8 mouse cellular contexts compared by ENCODE assay signal in genomic region chr13:33002950-33003349, GRCm38 (mm10). TPM values are rescaled to one million over a fixed set of nuclear protein-coding genes. Genes with fewer than 3 reads are reported as not detected.
DNase-seq lines count a peak whose midpoint lies in the region; ATAC-seq and TF ChIP-seq lines count a peak whose summit lies in the region.

Gene Serpinb9 (plus strand): TSS chr13:33003250.

- no peak for TF ChIP-seq CTCF in kidney, adult 2 months (conservative IDR thresholded peaks at IDR 0.05; ENCODE audit: insufficient read depth, insufficient read length, low read depth, low read length)
- no peak for TF ChIP-seq CTCF in forebrain, postnatal 0 days (IDR thresholded peaks at IDR 0.05; ENCODE audit: low read depth)

- intact Hi-C loops in left cerebral cortex, postnatal 36 days (cut with DNase I): loop anchor here (5.0 kb wide), 1 partner anchor 69 kb away; no protein-coding TSS in a partner anchor

- H3K27me3 ChIP-seq in kidney, adult 2 months (replicated peaks; ENCODE audit: control insufficient read depth, insufficient read depth, low read length): no peaks in the 10 kb centered on the region
- H3K27me3 ChIP-seq in forebrain, postnatal 0 days (ENCODE audit: insufficient read depth, low read length): no peaks in the 10 kb centered on the region
- H3K27me3 ChIP-seq in midbrain, embryonic 12.5 days: no peaks in the 10 kb centered on the region

- H3K27ac ChIP-seq in kidney, adult 2 months (ENCODE audit: insufficient read depth, low read depth, low read length): peak within 1 kb of the TSS; percentile 89
- H3K27ac ChIP-seq in forebrain, postnatal 0 days (ENCODE audit: low read depth, low read length): no peak within 1 kb of the TSS
- H3K27ac ChIP-seq in midbrain, embryonic 12.5 days (replicated peaks): no peak within 1 kb of the TSS

- H3K4me3 ChIP-seq in kidney, adult 2 months (ENCODE audit: insufficient read depth, low read depth, low read length): peak within 1 kb of the TSS; percentile 58
- H3K4me3 ChIP-seq in forebrain, postnatal 0 days (ENCODE audit: low read depth, low read length): no peak within 1 kb of the TSS
- H3K4me3 ChIP-seq in midbrain, embryonic 12.5 days: no peak within 1 kb of the TSS

- 97% methylated on average over 3 of the region's 3 CpGs for WGBS in kidney, adult 2 months
- WGBS in forebrain, postnatal 0 days: 77% methylated on average over 3 of the region's 3 CpGs
- 66% methylated on average over 3 of the region's 3 CpGs for WGBS in midbrain, embryonic 12.5 days

- ATAC-seq in forebrain, postnatal 0 days: no peak
- no peak for ATAC-seq in midbrain, embryonic 12.5 days (ENCODE audit: low FRiP score, low read depth)

- no peaks in the 10 kb centered on the region for H3K4me1 ChIP-seq in kidney, adult 2 months (ENCODE audit: control insufficient read depth, insufficient read depth, low read length)
- H3K4me1 ChIP-seq in forebrain, postnatal 0 days (ENCODE audit: insufficient read depth): no peaks in the 10 kb centered on the region
- peaks cover 7% of the 10 kb centered on the region for H3K4me1 ChIP-seq in midbrain, embryonic 12.5 days

- H3K9me3 ChIP-seq in forebrain, postnatal 0 days (ENCODE audit: low read length): no peaks in the 10 kb centered on the region
- no peaks in the 10 kb centered on the region for H3K9me3 ChIP-seq in midbrain, embryonic 12.5 days

- H3K4me2 ChIP-seq in forebrain, postnatal 0 days (ENCODE audit: low read depth): peak within 1 kb of the TSS; percentile 39
- H3K4me2 ChIP-seq in midbrain, embryonic 12.5 days (replicated peaks): peak within 1 kb of the TSS; percentile 44

- no peak within 1 kb of the TSS for H3K9ac ChIP-seq in forebrain, postnatal 0 days
- H3K9ac ChIP-seq in midbrain, embryonic 12.5 days (replicated peaks): no peak within 1 kb of the TSS

- TF ChIP-seq POLR2A in kidney, adult 2 months (IDR thresholded peaks at IDR 0.05; ENCODE audit: low read depth, low read length): no peak

- no peaks in the 10 kb centered on the region for H3K36me3 ChIP-seq in kidney, adult 2 months (ENCODE audit: control insufficient read depth, insufficient read depth, low read length)
- no peaks in the 10 kb centered on the region for H3K36me3 ChIP-seq in forebrain, postnatal 0 days (ENCODE audit: insufficient read depth)
- no peaks in the 10 kb centered on the region for H3K36me3 ChIP-seq in midbrain, embryonic 12.5 days

- no peak for DNase-seq in kidney, adult 2 months
- DNase-seq in kidney, adult 9 months: no peak
- no peak for DNase-seq in adrenal gland, adult 2 months
- DNase-seq in forebrain, postnatal 0 days: no peak
- DNase-seq in cerebellum, adult 18-20 months: no peak
- no peak for DNase-seq in left cerebral cortex, postnatal 36 days (ENCODE audit: low spot score in 2 of 2)
- no peak for DNase-seq in ovary, adult 18-20 months (ENCODE audit: low spot score)

RNA-seq across cellular contexts. Expression of gene Serpinb9, which starts in this region (rescaled TPM):
- 9.7 and 14.2 TPM in 2 replicates for polyA plus RNA-seq in kidney, adult 2 months (2012; rRNA removed)
- 10 to 100 TPM; 19.0 to 19.4 TPM for total RNA-seq in adrenal gland, adult 2 months (2021)
- 3.0 TPM in 2 replicates for polyA plus RNA-seq in adrenal gland, adult 2 months (2012; rRNA removed)
- total RNA-seq in forebrain, postnatal 0 days (2014; rRNA removed): 2.0 and 3.1 TPM in 2 replicates
- 2.2 and 2.3 TPM in 2 replicates for polyA plus RNA-seq in forebrain, postnatal 0 days (2015; fragmentation: Nextera tagmentation; extraction: Ambion mirVana)
- 1.1 and 1.2 TPM in 2 replicates for polyA plus RNA-seq in midbrain, embryonic 12.5 days (2016; fragmentation: Nextera tagmentation; extraction: Ambion mirVana)
- total RNA-seq in left cerebral cortex, postnatal 36 days (2021): 1 to 10 TPM; 4.3 to 4.6 TPM
